Mouse (Mus musculus) hindbrain, embryonic 10.5 days (tissue): ENCODE data around the gene Scfd2. TPM values are rescaled to one million over a fixed set of nuclear protein-coding genes. Genes with fewer than 3 reads are reported as not detected.
A peak's percentile ranks its signal among the peaks of the same experiment; 100 is the strongest.

ENCODE experiments used
- DNase-seq: peaks from one replicate; pipeline ENCODE4 v3.0.0-alpha.2; 2017; ENCODE audit warnings: low spot score
- H3K27ac ChIP-seq: fragments of 300-500 bp; sonication (generic); 2 replicates; pipeline ENCODE4 v1.5.1; 2016; ENCODE audit warnings: mild to moderate bottlenecking, moderate library complexity
- H3K27me3 ChIP-seq: fragments of 300-500 bp; sonication (generic); 2 replicates; pipeline ENCODE4 v1.6.1; 2016; ENCODE audit warnings: mild to moderate bottlenecking; ENCODE audit not compliant: poor library complexity, insufficient read depth, severe bottlenecking
- H3K36me3 ChIP-seq: fragments of 300-500 bp; sonication (generic); 2 replicates; pipeline ENCODE4 v1.6.1; 2016; ENCODE audit warnings: mild to moderate bottlenecking, moderate library complexity
- H3K4me1 ChIP-seq: fragments of 300-500 bp; sonication (generic); replicated peaks from 2 replicates; pipeline ENCODE4 v1.6.1; 2016; ENCODE audit warnings: mild to moderate bottlenecking
- H3K4me3 ChIP-seq: fragments of 300-500 bp; sonication (generic); 2 replicates; pipeline ENCODE4 v1.5.1; 2016; ENCODE audit warnings: mild to moderate bottlenecking, moderate library complexity
- H3K9me3 ChIP-seq: fragments of 300-500 bp; sonication (generic); 2 replicates; pipeline ENCODE4 v1.6.1; 2016; ENCODE audit warnings: mild to moderate bottlenecking, moderate library complexity
- WGBS: fragments of 180-500 bp; shearing (Covaris S2); methylation state at CpG from one replicate; pipeline ENCODE4 v1.1.7; 2016; 5-methylcytosine and 5-hydroxymethylcytosine counted together
- polyA plus RNA-seq: library from polyadenylated mRNA; unstranded; fragments of >200 nt; fragmentation: Nextera tagmentation; extraction: Ambion mirVana; gene quantifications from 2 replicates; pipeline ENCODE4 v1.2.1, GENCODE M21; 2016

The Scfd2 gene
- polyA plus RNA-seq, 1 experiment from 2014 or later: 19.7 TPM

DNA sequence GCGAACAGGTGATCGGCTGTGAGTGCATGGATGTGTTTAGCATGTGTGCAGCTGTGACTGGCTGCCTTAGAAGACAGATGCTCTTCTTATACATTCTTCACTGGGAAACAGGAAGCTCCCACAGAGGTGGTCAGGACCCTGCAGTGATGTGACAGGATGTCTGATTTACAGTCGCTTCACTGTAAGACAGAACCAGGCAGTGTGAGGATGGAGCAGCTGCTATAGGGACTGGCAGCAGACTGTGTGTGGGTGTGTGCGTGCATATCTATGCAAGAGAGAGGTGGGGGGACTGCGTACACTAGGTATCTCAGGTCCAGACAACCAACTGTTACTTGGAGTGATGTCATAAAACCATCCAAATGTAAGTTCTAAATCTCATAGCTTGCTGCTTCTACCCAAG lies 254.3 kb downstream of the Scfd2 start:
- H3K4me1 ChIP-seq: peaks cover 5% of the 10 kb centered on the region; the same call in 1 of the 2 replicates
- H3K27me3 ChIP-seq: no peaks in the 10 kb centered on the region
- H3K27ac ChIP-seq: no peak overlapping the region
- 94% methylated on average over 5 of the region's 5 CpGs for WGBS
- H3K4me3 ChIP-seq: no peak overlapping the region
- no peaks in the 10 kb centered on the region for H3K36me3 ChIP-seq
- no peaks in the 10 kb centered on the region for H3K9me3 ChIP-seq
- no peak for DNase-seq

- WGBS: 84% methylated on average over 3 of the region's 3 CpGs
- Histone ChIP-seq H3K4me3 (no peak overlapping the region), H3K27ac (no peak overlapping the region), H3K27me3 (no peaks in the 10 kb centered on the region), H3K4me1 (peaks cover 5% of the 10 kb centered on the region; the same call in 1 of the 2 replicates), H3K36me3 (no peaks in the 10 kb centered on the region), H3K9me3 (no peaks in the 10 kb centered on the region)
- no peak for DNase-seq
These were observed 258.2 kb downstream of the Scfd2 start for GRCm38 (mm10) chr5:74273313-74273712.

DNA sequence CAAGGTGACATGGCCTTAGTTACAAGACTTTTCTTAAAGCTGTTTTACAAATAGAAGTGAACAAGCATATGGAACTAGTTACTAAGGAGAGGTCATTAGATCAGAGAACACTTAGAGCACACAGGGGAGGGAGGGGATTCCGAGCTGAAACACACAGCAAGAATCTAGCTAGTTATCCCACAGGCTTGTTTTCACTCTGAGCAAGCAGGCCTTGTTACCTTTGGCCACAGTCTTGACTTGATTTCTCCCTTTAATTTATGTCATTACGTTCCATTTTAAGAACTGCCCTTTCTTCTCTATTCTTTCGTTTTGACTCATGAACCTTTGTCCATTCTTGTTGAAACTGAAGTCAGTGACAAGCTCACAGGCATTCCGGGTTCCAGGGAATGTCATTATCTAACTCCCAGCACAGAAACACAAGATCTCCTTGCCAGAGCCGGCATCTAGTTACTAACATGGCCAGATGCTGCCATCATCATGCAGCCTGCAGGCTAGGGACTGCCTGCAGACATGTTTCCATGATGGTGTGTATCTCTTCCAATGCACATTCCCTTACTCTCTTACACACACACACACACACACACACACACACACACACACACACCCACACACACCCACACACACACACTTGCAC lies 263.7 kb downstream of the Scfd2 start:
- peaks cover 36% of the 10 kb centered on the region for H3K4me1 ChIP-seq
- no peak for DNase-seq
- no peak overlapping the region for H3K27ac ChIP-seq
- H3K4me3 ChIP-seq: no peak overlapping the region
- H3K9me3 ChIP-seq: no peaks in the 10 kb centered on the region
- H3K27me3 ChIP-seq: no peaks in the 10 kb centered on the region
- no peaks in the 10 kb centered on the region for H3K36me3 ChIP-seq
- 53% methylated on average over 5 of the region's 5 CpGs for WGBS

- no peaks in the 10 kb centered on the region for H3K27me3 ChIP-seq
- 88% methylated on average over 1 of the region's 1 CpGs for WGBS
- no peak overlapping the region for H3K27ac ChIP-seq
- H3K4me1 ChIP-seq: peaks cover 36% of the 10 kb centered on the region
- H3K36me3 ChIP-seq: no peaks in the 10 kb centered on the region
- no peak for DNase-seq
- no peaks in the 10 kb centered on the region for H3K9me3 ChIP-seq
- H3K4me3 ChIP-seq: no peak overlapping the region
These were observed 264.4 kb downstream of the Scfd2 start for GRCm38 (mm10) chr5:74267196-74267595.

GRCm38 (mm10) chr5:74266476-74266819 lies 265.1 kb downstream of the Scfd2 start:
- DNase-seq: no peak
- Histone ChIP-seq H3K36me3 (no peaks in the 10 kb centered on the region), H3K27me3 (no peaks in the 10 kb centered on the region), H3K4me1 (peaks cover 42% of the 10 kb centered on the region), H3K4me3 (no peak overlapping the region), H3K27ac (no peak overlapping the region), H3K9me3 (no peaks in the 10 kb centered on the region)
- WGBS: 80% methylated on average over 5 of the region's 5 CpGs

DNA sequence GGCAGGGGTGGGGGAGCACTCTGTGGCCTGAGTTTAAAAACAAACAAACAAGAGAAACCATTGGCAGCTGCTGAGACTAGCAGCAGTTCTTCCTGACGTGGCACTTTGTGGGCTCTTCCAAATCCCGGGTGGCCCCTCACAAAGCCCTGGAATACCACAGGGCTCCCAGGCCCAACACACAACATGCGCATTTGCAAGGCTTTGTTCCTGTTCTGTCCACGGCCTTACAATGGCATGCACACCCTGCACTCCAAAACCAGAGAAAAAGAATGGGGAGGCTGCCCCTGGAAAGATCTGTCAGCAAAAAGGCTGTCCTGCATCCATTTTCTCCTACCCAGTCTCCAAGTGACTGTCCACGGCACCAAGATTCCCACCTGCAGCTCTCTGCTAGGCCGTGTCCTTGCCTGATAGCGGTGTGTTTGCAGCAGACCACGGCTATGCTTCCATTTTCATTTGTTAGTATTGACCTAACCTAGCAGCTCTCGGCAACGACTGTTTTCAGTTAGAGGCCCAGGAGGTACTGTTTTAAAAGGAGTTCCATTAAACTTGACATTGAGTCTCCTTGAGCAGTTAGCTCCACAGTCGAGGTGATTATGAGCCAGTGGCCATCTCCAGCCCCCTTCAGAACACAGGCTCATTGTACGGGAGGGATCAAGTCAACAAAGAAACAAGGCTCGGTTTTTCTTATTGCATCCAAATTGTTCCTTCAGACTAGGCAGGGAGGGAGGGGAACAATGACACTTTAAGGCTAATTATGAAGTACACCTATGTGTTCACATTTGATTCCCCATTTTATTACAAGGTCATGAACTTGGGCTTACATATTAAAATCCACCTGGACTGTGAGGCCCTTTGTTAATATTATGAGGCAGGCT lies 265.7 kb downstream of the Scfd2 start:
- no peak for DNase-seq
- peaks cover 48% of the 10 kb centered on the region for H3K4me1 ChIP-seq

GRCm38 (mm10) chr5:74265151-74265550 lies 266.4 kb downstream of the Scfd2 start:
- DNase-seq: no peak
- Histone ChIP-seq H3K9me3 (no peaks in the 10 kb centered on the region), H3K4me3 (no peak overlapping the region), H3K36me3 (no peaks in the 10 kb centered on the region), H3K27me3 (no peaks in the 10 kb centered on the region), H3K4me1 (peaks cover 55% of the 10 kb centered on the region), H3K27ac (peak overlapping the region; percentile 75)
- WGBS: 59% methylated on average over 6 of the region's 6 CpGs

More for the DNA sequence above, 265.7 kb downstream of the Scfd2 start:
- 43% methylated on average over 13 of the region's 13 CpGs for WGBS
- no peaks in the 10 kb centered on the region for H3K36me3 ChIP-seq
- no peaks in the 10 kb centered on the region for H3K27me3 ChIP-seq
- H3K9me3 ChIP-seq: no peaks in the 10 kb centered on the region
- no peak overlapping the region for H3K4me3 ChIP-seq
- peak overlapping the region; percentile 75 for H3K27ac ChIP-seq

DNA sequence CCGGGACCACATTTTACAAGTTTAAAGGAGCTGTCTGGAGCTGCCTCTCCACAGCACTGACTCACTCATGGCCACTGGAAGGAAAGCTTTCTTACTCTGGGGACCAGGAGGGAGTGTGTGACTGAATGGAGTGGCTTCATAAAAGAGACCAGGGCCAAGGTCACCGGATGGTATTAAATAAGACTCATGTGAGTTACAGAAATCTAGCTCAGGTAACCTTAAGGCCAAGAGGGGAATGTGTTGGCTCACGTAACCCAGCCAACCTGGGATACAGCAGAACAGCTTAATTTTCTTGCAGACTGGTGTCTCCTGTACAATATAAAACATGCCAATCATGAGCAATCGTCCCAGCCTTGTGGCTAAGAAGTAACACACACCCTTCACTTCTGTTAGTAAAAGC lies 267.0 kb downstream of the Scfd2 start:
- Histone ChIP-seq H3K27ac (peak overlapping the region; percentile 75; the same call in 1 of the 2 replicates), H3K36me3 (no peaks in the 10 kb centered on the region), H3K4me3 (no peak overlapping the region), H3K4me1 (peaks cover 58% of the 10 kb centered on the region), H3K27me3 (no peaks in the 10 kb centered on the region), H3K9me3 (no peaks in the 10 kb centered on the region)
- DNase-seq: no peak
- 80% methylated on average over 4 of the region's 4 CpGs for WGBS

DNA sequence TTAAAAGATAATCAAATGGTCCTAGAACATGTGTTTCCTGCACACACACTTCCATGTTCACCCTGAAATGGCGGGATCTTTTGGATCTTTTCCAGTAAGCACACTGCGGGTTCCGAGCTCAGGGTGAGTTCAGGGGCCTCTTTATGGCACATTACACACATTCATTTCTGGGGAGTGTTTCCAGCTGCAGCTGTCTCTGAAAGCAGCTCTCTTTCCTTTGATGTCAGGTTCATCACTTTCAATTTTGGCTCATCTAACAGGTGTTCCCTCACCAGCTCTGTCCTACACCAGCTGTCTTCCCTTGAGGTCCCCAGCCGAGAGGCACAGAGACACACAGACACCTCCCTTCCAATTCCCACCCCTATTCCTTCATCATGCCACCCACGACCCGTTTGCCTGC lies 270.5 kb downstream of the Scfd2 start:
- Histone ChIP-seq H3K4me3 (no peak overlapping the region), H3K27me3 (no peaks in the 10 kb centered on the region), H3K9me3 (no peaks in the 10 kb centered on the region), H3K36me3 (no peaks in the 10 kb centered on the region), H3K27ac (0 out of 2 replicates have a peak overlapping the region, but pooled peaks have one; percentile 80), H3K4me1 (peaks cover 51% of the 10 kb centered on the region)
- no peak for DNase-seq
- WGBS: 74% methylated on average over 6 of the region's 6 CpGs

GRCm38 (mm10) chr5:74260378-74260809 lies 271.2 kb downstream of the Scfd2 start:
- no peak for DNase-seq

DNA sequence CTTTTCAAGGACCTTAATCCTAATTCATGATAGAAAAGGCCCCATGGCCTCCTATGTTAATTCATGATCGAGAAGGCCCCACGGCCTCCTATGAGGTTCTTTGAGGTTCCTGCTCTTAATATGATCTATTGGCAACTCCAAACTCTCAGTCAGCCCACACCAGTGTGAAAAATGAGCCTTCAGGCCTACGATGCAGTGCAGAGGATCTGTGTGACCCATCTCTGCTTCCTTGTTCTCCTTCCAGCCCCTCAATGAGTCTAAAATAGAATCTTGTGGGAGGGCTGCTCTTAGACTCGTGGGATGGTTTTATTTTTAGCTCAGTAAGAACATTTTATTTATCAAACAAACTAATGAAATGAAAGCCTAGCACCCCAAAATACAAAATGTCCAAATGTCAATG lies 274.9 kb downstream of the Scfd2 start:
- H3K9me3 ChIP-seq: no peaks in the 10 kb centered on the region
- no peaks in the 10 kb centered on the region for H3K27me3 ChIP-seq
- H3K4me3 ChIP-seq: no peak overlapping the region
- no peak overlapping the region for H3K27ac ChIP-seq
- 79% methylated on average over 4 of the region's 4 CpGs for WGBS
- H3K4me1 ChIP-seq: peaks cover 43% of the 10 kb centered on the region
- no peak for DNase-seq
- H3K36me3 ChIP-seq: no peaks in the 10 kb centered on the region

More at GRCm38 (mm10) chr5:74260378-74260809, 271.2 kb downstream of the Scfd2 start:
- H3K27me3 ChIP-seq: no peaks in the 10 kb centered on the region
- H3K36me3 ChIP-seq: no peaks in the 10 kb centered on the region
- 56% methylated on average over 9 of the region's 9 CpGs for WGBS
- no peaks in the 10 kb centered on the region for H3K9me3 ChIP-seq
- no peak overlapping the region for H3K4me3 ChIP-seq
- H3K27ac ChIP-seq: peak overlapping the region; percentile 80
- H3K4me1 ChIP-seq: peaks cover 44% of the 10 kb centered on the region

GRCm38 (mm10) chr5:74254996-74255395 lies 276.6 kb downstream of the Scfd2 start:
- no peaks in the 10 kb centered on the region for H3K9me3 ChIP-seq
- no peak for DNase-seq
- no peaks in the 10 kb centered on the region for H3K36me3 ChIP-seq
- peaks cover 40% of the 10 kb centered on the region for H3K4me1 ChIP-seq
- H3K27ac ChIP-seq: no peak overlapping the region
- WGBS: 77% methylated on average over 1 of the region's 1 CpGs
- no peaks in the 10 kb centered on the region for H3K27me3 ChIP-seq
- H3K4me3 ChIP-seq: no peak overlapping the region

GRCm38 (mm10) chr5:74253724-74254328 lies 277.7 kb downstream of the Scfd2 start:
- H3K9me3 ChIP-seq: no peaks in the 10 kb centered on the region
- peak; percentile 31 for DNase-seq
- peaks cover 41% of the 10 kb centered on the region for H3K4me1 ChIP-seq
- 60% methylated on average over 7 of the region's 7 CpGs for WGBS
- H3K27me3 ChIP-seq: no peaks in the 10 kb centered on the region
- peak overlapping the region; percentile 70 for H3K27ac ChIP-seq
- no peaks in the 10 kb centered on the region for H3K36me3 ChIP-seq
- no peak overlapping the region for H3K4me3 ChIP-seq
